Mouse (Mus musculus) mouse embryonic stem cell (cell line): ENCODE data around the gene Fut1.
"Not testable (repeated sequence)": the region's sequence is repeated elsewhere in the genome, so short reads cannot be mapped to it uniquely, and the experiment has no call there.

Experiments
- in situ Hi-C, 2 experiments: fragments of 300-500 bp; cut with MboI; formaldehyde crosslinking; loops; 1 replicate in 1 of 2; 3 replicates in 1 of 2; pipeline ENCODE4 v1.14.3; 2019 to 2020; ENCODE audit warnings: low sequenced_read_pairs in 2 of 2, low pct_unique_long_range_greater_than_20kb in 1 of 2, mixed read lengths in 1 of 2; ENCODE audit not compliant: unreplicated experiment in 1 of 2

The Fut1 gene

DNA sequence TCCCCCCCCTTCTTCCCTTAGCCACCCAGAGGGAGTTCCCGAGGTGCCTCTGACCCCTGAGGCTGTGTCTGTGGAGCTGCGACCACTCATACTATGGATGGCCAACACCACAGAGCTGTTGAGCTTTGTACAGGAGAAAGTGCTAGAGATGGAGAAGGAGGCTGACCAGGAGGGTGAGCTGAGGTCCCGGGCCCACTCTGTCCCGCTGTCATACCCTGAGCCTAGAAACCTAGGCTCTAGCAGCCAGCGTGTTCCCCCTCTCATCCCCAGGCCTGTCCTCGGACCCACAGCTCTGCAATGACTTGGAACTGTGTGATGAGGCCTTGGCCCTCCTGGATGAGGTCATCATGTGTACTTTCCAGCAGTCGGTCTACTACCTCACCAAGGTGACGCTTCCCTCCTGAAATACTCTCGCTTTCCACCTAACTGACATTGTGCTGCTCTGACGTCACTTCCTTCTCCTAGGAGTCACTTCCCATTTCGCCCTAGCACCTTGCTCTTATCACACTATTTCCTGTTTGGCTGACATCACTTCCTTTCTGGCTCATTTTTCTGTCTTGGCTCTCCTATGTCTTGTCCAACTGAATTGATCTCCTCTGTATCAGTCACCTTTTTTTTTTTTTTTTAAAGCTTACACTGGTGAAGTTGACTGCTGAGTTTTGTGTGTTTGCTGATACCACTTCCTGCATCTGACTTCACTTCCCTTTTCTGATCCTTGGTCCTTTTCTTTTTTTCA, 18.0 kb downstream of the Fut1 start:
- in situ Hi-C loops = loop anchor here in 1 of 2 experiments (5.0 kb wide), 1 partner anchor 37 kb away; no protein-coding TSS in a partner anchor

DNA sequence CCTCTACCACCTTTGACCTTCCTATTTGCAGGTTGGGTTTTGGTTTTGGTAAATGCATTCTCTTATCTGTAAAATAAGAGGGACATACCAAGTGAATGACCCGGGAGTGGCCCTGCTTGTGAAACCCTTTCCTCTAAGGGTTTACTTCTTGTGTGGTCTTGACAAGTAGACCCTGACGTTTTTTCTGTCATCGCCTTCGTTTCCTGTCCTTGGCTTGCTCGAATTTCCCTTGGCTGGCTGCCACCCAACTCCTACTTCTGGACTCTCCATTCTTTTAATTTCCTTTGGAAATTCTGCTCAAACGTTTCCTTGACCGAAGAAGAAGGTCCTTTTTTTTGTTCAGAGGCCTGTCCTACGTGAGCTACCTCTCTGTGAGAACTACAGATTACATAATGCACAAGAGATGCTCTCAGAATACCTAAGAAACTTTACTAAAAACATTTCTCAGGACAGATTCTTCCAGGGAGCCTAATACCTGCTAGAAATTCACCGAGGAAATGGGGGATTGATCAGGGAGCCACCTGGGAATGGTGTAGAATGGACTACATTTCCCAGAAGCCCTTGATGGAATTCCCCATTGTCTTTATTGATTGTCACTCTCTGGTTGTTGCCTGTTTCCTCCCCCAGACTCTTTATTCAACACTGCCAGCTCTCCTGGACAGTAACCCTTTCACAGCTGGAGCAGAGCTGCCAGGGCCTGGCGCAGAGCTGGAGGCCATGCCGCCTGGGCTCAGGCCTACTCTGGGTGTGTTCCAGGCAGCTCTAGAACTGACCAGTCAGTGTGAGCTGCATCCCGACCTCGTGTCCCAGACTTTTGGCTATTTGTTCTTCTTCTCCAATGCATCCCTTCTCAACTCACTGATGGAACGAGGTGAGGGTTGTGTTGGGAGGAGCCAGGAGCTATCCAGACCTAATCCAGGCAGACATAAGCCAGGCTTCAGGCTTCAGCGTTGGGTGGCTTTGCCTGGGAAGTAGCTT, 18.9 kb downstream of the Fut1 start:
- in situ Hi-C loops = no loop called here

DNA sequence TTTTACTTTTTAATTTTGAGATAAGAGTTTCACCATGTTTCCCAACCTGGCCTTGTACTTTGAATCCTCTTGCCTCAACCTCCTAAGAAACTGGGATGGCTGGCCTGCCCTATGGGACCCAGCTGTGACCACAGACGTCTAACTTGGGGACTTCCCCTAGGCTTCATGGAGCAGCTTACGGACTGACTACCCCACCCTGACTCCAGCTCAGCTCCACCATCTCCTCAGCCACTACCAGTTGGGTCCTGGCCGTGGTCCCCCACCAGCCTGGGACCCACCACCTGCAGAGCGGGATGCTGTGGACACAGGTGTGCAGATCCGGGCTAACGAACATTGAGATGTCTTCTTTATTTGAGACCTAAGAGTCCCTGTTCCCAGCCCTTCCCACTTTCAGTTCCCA, 20.6 kb downstream of the Fut1 start:
- in situ Hi-C loops = no loop called here

DNA sequence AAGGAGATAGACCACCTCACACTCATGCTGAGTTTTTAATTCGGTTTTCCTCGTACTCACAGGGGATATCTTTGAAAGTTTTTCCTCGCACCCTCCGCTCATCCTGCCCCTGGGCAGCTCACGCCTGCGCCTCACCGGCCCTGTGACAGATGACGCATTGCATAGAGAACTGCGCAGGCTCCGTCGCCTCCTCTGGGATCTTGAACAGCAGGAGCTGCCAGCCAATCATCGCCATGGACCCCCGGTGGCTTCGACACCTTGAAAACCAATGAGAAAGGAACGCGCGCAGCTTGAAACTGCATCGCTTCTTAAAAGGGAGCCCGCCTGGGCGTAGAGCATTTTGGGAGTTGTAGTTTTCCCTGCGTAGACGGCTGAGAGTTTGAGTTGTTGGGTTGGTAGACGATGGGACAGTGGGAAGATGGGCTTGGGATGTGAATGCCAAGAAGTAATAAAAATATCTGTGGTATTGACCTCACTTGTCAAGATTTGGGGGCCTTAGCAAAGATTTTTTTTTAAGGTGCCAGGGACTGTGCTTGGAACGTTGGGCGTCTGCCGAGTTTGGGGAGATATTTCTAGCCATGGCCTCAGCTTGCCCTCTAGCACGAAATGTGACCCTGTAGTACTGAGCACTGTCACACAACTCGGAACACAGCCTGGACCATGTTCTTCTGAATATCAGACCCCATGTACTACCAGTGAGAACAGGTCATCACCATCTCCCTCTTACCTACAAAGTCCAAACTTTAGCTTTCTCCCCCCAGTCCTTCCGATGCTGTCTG, 21.7 kb downstream of the Fut1 start:
- in situ Hi-C loops = no loop called here

DNA sequence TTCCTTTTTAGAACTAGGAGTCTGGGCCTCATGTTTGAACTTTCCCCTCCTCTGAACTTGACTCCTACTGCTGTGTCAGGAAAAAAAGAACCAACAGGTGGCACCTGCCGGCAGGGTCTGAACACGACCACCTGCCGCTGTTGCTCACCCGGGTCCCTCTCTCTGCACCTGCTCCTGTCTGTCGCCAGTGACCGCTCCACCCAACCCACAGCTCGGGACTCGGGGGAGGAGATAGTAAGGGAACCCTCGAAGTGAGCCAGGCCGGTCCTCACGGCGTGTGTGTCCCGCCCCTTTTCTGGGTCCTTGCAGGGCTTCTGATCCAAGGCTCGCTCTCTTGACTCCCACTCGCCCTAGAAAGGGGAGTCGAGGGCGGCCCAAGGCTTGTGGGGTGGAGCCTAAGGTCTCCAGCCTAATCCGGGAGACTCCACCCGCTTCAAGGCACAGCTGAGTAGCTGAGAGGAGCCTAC, 22.5 kb downstream of the Fut1 start, which contains the start of gene Mamstr:
Gene Mamstr, plus strand, starts transcription at position 417 of the 467 bp plus-strand sequence.
- in situ Hi-C loops = no loop called here

DNA sequence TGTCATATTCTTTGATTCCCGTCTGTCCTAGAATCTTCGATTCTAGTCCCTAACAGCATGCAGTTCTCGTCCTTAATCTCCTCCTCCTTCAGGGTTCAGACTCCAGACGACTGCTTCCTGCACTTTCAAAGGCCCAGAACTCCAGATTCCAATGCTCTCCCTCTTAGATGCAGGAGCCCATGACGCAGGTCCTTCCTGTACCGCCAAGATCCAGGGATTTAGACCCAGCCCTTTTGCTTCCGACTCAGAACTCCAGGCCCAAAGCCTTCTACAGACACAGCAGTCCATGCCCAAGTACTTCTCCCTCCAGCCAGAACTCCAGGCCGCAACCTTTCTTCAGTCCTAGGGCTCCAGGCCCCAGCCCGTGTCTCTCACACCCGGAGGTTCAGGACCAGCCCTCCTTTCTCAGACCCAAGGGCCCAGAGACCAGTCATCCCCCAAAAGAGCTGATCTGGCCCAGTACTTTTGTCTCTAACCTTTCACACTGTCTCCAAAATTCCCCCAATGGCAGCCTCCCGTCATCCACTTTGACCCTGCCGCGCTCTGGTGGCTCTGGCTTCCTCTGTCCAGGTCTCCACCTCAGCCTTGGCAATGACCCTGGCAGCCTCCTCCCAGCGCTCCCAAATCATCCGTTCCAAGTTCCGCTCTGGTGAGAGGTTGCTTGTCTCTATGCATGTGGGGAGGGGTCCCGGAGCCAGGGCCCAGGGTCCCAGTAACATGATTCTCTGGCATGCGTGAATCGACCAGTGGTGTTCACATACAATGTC, 23.3 kb downstream of the Fut1 start:
- in situ Hi-C loops = no loop called here

DNA sequence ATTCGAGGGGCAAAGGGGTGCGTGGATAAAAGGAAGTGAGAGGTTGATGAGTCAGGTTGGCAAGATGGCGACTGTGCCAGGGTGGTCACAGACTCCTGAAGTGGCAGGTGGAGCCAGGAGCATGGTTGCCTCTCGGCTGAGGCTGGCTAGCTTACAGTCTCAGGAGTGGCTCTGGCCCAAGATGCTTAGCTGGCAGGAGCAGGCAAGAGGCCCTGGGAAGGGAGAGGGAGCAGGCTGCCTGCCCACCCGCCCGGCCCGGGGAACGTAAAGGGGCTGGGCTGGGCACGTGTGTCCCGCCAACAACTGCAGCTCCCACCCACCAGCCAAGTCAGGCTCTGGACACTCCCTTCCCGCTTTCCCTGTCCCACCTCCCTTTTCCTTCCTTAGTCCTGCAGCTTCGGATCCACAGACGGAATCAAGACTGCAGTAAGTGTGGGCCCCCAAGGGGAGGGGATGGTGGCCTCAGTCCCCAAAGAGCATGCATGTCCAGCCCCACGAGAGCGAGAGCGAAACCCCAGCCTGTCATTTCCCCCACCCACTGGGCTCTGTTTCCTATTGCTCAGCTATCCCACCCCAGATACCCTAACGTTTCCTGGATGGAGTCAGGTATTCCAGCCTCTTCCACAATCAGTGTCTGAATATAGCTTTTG, 24.4 kb downstream of the Fut1 start:
- in situ Hi-C loops = no loop called here

DNA sequence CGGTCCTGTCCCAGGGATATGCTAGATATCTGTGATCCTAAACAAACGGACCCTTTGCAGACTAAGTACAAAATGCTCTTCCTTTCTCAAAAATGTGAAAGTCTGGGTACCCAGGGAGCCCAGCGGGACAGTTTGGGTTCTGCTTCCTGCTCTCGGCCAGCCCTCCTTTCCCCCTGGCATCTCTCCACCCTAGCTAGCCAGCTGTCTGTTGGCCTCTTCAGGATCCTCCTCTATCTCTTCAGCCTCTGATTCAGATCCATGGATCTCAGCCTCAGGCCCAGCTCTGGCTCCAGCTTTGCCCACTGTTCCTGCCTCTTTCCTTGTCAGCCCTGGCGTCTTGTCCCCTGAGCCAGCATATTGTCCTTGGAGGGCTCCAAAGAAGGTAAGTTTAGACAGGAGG, 25.0 kb downstream of the Fut1 start:
- in situ Hi-C loops = no loop called here

DNA sequence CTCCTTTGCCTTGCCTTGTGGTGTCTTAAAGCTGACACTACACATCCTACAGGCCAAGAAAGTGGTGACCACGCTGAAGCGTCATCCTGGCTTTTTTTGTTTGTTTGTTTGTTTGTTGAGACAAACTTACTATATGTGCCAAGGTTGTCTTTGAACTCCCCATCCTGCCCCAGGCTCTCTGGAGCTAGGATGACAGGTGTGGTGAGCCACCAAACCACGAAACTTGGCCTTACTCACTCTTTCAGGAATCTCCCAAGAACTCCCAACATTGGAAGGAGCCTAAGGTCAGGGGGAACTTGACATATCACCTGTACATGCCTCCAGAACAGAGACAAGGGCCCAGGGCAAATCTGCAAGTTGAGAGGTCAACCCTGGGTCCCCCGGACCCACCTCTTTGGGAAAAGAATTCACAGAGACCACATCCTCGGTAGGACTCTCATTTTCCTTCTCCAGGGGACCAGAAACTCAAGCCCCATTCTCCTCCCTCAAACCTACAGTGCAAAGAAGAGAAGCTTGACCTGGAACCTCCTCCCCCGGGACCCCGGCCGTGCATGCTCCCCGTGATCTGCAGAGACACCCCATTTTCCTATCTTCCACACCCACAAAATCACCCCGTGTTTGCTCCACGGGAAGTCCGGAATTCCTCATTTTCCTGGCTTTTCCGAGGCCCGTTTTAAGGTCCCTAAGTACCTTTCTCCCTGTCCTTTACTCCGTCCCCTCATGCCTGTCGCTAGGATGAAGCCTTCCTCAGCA, 25.6 kb downstream of the Fut1 start:
- in situ Hi-C loops = no loop called here

DNA sequence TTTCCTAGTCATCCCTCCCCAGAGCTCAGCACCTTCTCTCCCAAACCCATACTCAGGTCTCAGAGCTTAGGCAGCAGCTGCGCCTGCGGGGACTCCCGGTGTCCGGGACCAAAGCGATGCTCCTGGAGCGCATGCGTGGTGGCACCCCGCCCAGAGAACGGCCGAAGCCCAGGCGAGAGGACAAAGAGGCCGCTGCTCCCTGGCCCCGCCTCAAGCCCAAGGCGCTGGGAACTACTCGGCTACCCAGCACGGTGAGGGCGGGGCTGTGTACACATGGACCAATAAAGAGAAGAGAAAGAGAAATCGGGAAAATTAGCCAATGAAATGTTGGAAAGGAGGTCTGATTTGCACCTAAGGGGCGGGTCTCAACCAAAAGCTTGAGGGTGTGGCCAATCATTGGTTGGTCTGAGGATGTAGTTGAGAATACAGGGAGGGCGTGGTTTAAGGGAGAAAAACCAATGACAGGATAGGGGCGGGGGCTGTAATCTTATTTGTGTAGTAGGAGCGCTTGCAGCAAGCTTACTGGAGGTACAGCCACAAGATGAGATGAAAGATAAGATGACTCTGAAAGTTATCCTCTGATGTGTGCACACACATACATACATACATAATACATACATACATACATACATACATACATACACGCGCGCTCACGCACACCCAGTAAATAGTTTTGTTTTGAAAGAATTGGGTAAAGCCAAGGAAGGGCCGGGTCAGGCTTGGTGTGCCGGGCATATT, 26.5 kb downstream of the Fut1 start:
- in situ Hi-C loops = no loop called here

DNA sequence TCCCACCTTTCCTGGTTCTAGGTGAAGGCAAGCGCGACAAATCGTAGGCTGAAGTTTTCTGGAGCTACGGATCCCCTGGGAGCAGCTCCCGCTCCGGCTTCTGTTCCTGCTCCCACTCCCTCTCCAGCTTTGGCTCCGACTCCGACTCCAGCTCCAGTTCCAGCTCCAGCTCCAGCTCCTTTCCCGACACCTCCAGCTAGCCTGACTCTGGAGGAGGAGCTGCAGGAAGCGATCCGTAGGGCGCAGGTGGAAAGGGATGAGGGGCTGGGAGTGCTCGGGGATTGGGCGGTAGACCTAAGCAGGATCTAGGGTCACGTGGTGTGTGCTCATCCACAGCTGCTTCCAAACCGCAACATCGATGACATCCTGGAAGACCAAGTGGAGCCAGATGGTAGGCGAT, 27.1 kb downstream of the Fut1 start:
- in situ Hi-C loops = no loop called here

DNA sequence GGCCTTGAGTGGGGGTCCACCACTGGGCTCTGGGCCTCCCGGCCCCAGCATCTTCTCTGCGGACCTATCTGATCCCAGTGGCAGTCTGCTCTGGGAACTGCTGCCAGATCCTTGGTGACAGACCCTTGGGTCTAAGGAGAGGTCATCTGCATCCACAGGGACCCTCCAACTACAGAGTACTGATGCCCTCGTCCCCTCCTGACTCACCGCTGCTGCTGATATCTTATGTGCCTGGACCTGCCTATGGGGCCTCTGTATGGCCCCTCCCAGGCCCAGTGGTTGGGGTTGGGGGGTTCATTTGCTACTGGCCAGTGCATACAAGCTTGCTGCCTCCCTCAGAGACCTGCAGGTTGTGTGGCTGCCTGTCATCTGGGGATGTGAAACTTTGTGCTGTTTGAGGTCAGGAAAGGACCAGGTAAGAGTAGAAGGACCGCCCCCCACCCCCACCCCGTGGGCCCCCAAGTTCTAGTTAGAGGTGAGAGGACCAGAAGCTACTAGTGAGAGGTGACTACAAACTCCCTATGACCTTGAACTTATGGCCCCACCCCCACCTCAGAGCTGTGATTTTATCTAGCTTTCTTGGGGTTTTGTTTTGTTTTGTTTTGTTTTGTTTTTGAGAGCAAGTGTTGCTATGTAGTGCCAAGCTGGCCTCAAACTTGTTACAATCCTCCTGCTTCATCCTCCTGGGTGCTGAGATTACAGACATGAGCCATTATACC, 27.9 kb downstream of the Fut1 start:
- in situ Hi-C loops = no loop called here

DNA sequence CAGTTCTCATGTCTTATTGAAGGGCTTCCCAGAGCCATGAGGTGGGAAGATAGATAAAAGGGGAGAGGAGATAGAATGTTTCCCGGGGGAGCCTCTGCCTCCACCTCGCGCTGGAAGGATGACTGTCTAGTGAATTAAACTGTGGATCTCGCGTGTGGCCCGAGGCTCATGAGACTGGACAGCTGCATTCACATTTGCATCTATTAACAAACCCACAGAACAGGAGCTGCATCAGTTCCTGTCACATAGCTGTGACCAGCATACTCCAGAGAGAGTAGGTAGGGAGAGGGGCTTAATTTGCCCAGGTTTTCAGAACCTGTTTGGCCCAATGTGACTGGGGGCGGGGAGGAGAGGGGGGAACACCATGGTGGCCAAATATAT, 28.5 kb downstream of the Fut1 start:
- in situ Hi-C loops = no loop called here

DNA sequence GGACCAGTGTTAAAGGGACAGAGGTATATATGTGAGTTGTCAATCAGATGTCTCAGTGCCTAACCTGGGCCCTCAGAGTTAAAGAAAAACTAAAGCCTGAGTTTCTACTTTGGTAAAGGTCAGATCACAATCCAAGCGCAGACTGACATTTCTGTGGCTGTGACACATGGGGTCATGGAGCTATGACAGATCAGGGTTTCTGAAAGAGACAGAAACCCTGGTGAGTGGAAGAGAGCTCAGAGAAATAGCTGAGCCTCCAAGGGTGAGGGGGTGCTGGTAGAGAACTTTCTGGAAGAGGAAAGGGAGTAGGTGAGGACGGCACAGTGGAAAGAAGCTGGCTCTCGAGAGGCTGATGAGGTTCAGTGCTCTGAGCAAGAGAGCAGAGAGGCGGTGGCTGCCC, 29.6 kb downstream of the Fut1 start:
- in situ Hi-C loops = no loop called here

DNA sequence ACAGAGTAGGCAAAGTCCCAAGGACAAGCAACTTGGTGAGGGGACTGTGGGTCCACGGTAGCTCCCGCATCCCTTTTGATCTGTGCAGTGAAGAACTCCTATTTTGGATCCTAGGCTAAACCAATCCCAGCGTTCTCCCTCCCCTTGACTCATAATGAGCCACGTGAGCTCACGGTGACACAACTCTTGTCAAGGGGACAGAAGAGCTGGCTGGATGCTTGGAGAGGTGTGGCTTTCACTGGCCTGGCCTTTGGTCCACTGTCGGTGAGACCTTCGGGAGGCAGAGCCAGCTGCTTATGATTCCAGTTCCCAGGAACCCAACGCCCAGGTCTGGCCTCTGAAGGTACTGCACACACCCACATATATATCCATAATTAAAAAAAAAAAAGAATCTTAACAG, 32.3 kb downstream of the Fut1 start:
- in situ Hi-C loops = no loop called here

DNA sequence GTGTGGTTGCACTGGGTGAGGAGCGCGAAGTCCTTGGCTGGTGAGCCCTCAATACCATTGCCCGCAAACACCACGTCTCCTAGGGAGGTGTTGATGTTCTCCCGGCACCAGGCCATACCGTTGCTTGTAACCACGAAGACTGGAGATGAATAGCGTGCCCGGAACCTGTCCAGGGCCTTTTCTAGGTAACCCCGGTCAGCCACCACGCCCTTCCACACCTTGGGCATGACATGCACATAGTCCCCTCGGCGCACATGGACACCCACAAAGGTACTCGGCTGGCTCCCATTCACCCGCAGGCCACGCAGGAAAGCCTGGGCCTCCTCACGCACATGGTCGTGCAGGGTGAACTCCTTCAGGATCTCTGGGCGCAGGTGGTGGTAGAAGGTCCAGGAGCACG, 33.4 kb downstream of the Fut1 start:
- in situ Hi-C loops = not testable (repeated sequence)
